Mouse (Mus musculus) T-helper 17 cell (primary cell): Measurements from ENCODE around the gene Mif.

ENCODE experiments used
- in situ Hi-C, 2 experiments: fragments of 300-600 bp; cut with MboI, MseI; formaldehyde crosslinking; loops; 1 replicate in 1 of 2; 2 replicates in 1 of 2; pipeline ENCODE4 v1.15.1; 2025; ENCODE audit warnings: high pct_unique_total_duplicates in 2 of 2

The Mif gene

GRCm38 (mm10) chr10:75859786-75860470, at the start of gene Mif:
Mif (minus strand) TSS chr10:75860240.
- in situ Hi-C loops, result loop anchor here (5.0 to 10.0 kb wide), 5 partner anchors 93 to 275 kb away; partner anchors contain the start of gene Ggt5 (in 2 of the 2)

- in situ Hi-C loops, result no loop called here
Observed at GRCm38 (mm10) chr10:75906882-75907281, 46.8 kb upstream of the Mif start.

- in situ Hi-C loops, result no loop called here
Observed at GRCm38 (mm10) chr10:75904391-75904790, 44.4 kb upstream of the Mif start.

GRCm38 (mm10) chr10:75898846-75899245, 38.8 kb upstream of the Mif start:
- in situ Hi-C loops, result no loop called here

GRCm38 (mm10) chr10:75898039-75898564, 38.1 kb upstream of the Mif start:
- in situ Hi-C loops, result no loop called here

- in situ Hi-C loops, result no loop called here
Observed at GRCm38 (mm10) chr10:75897373-75897772, 37.3 kb upstream of the Mif start.

- in situ Hi-C loops, result no loop called here
Observed at GRCm38 (mm10) chr10:75896208-75896607, 36.2 kb upstream of the Mif start.

- in situ Hi-C loops, result no loop called here
Observed at GRCm38 (mm10) chr10:75895730-75896129, 35.7 kb upstream of the Mif start.

GRCm38 (mm10) chr10:75894601-75895000, 34.6 kb upstream of the Mif start:
- in situ Hi-C loops, result no loop called here

- in situ Hi-C loops, result no loop called here
Observed at GRCm38 (mm10) chr10:75893089-75893750, 33.2 kb upstream of the Mif start, which contains the start of gene Derl3. Derl3 (plus strand) TSS chr10:75893413.

GRCm38 (mm10) chr10:75889406-75890153, 29.5 kb upstream of the Mif start:
- in situ Hi-C loops, result loop anchor here (5.0 kb wide), 1 partner anchor 63 kb away; the partner anchor contains the start of gene Gm5134 (in 2 of the 2)

GRCm38 (mm10) chr10:75887504-75887903, 27.5 kb upstream of the Mif start:
- in situ Hi-C loops, result loop anchor here (5.0 kb wide), 1 partner anchor 65 kb away; the partner anchor contains the start of gene Gm5134 (in 2 of the 2)

- in situ Hi-C loops, result loop anchor here (5.0 kb wide), 1 partner anchor 68 kb away; the partner anchor contains the start of gene Gm5134 (in 2 of the 2)
Observed at GRCm38 (mm10) chr10:75884742-75885141, 24.7 kb upstream of the Mif start.

GRCm38 (mm10) chr10:75883232-75883552, 23.2 kb upstream of the Mif start:
- in situ Hi-C loops, result no loop called here

GRCm38 (mm10) chr10:75882433-75883231, 22.6 kb upstream of the Mif start:
- in situ Hi-C loops, result no loop called here

- in situ Hi-C loops, result no loop called here
Observed at GRCm38 (mm10) chr10:75881578-75882432, 21.8 kb upstream of the Mif start.

GRCm38 (mm10) chr10:75880771-75881577, 20.9 kb upstream of the Mif start:
- in situ Hi-C loops, result no loop called here

- in situ Hi-C loops, result no loop called here
Observed at GRCm38 (mm10) chr10:75880351-75880750, 20.3 kb upstream of the Mif start.

- in situ Hi-C loops, result no loop called here
Observed at GRCm38 (mm10) chr10:75878836-75879235, 18.8 kb upstream of the Mif start.
